Mouse (Mus musculus) Muller cell, postnatal 12 days (primary cell): ENCODE measurements around the gene Abhd11.
"Not testable (repeated sequence)": the region's sequence is repeated elsewhere in the genome, so short reads cannot be mapped to it uniquely, and the experiment has no call there.

Experiments used
- DNase-seq: peaks from one replicate; pipeline ENCODE4 v3.0.0-alpha.2; 2015; ENCODE audit errors: inconsistent ontology term

Abhd11 gene

DNA sequence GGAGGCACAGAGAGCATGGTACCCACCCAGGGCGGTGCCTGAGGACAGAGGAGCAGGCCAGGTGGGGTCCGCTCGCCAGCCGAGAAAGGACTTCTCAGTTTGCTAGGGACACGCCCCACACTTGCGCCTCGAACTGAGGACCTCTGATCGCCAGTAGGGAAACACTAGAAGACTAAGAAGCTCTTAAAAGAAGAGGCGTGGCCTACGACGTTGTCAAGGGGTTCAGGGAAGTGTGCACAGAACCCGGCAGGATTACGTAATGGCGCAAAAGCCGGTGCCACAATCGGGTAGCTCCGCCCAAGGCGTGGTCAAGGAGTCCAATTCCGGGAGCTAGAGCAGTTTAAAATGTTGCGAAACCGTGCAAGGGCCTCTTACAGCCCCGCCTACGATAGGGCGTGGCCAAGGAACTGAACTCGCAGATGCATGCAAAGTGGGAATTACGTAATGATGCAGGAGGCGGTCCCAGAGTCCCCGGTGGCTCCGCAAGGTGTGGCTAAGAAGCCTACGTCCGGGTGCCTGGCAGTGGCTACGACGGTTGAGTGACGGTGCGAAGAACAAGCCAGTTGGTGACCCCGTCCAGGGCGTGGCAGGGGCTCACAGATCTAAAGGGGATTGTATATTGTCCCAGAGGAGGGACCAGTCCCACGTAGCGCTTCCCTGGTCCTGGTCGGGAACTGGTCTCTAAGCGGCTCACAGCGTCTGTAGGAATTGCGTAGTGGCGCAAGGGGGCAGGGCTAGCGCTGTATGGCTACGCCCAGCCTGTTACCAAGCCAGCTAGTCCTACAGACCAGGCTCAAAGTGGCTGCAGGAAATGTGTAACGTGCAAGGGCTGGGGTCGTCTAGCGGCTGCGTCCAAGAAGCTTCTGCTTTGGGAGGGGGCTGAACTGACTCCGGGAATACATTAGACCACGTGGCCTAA is at the start of gene Abhd11:
Gene Abhd11, plus strand, starts transcription at position 482 of the 919 bp plus-strand sequence.
- peak; percentile 100 for DNase-seq

DNA sequence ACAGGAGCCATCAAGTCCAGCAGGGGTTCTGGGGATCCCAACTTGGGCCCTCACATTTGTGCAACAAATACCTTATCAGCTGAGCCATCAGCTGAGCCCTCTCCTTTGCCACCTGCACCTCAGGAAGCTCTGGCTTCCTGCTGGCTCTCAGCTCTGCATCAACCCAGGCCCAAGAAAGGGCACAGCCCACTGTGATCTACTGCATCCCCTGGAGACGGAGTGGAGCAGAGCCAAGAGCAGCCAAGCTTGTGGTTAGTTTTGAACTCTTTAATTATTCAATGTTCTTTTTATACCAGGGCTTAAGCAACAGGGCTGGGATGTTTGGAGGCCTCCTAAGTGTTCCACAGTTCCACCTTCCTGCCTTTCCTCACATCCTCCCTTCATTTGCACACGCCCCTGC is 48.5 kb upstream of the Abhd11 start:
- DNase-seq, result peak; percentile 18

DNA sequence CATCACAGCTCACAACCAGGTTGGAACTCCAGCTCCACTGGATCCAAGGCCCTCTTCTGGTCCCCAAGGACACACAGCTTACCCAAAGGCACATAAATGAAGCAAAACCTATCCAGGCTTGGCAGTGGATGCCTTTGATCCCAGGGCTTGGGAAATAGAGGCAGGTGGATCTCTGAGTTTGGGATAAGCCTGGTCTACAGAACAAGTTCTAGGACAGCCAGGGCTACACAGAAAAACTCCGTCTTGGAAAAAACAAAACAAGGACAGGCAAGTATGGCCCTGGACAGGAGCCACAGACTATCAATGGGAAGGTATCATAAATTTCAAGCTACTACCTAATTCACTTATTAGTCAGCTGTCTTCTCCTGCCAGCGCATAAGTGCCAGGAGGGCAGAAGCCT is 47.4 kb upstream of the Abhd11 start:
- DNase-seq, result no peak

DNA sequence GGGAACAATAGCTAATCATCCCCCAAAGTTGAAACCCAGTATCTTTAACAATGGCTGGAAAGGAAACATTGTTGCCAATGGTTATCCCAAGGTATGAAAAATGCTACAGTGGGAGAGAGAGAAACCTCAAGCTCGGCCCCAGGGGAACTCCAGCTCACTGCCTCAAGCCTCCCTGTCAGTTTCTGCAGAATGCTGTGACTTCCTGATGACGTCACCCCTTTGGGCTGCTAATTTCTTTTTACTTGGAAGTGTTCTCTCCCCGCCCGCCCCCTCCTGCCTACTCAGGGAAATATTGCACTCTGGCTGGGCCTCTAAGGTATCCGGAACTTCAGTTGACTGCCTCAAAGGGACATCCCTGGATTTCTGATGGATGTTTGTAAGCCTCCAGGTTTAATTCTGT is 45.4 kb upstream of the Abhd11 start:
- DNase-seq, result peak; percentile 74

DNA sequence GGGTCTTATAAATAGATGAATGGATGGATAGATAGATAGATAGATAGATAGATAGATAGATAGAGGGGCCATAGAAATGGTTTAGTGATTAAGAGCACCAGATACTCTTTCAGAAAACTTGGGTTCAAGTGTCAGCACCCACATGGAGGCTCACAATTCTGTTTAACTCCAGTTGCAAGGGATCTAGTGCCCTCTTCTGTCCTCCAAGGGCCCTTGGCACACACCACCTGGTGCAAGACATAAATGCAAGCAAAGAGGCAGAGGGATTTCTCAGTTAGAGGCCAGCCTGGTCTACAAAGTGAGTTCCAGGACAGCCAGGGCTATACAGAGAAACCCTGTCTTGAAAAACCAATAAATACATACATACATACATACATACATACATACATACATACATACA is 44.3 kb upstream of the Abhd11 start:
- not testable (repeated sequence) for DNase-seq

DNA sequence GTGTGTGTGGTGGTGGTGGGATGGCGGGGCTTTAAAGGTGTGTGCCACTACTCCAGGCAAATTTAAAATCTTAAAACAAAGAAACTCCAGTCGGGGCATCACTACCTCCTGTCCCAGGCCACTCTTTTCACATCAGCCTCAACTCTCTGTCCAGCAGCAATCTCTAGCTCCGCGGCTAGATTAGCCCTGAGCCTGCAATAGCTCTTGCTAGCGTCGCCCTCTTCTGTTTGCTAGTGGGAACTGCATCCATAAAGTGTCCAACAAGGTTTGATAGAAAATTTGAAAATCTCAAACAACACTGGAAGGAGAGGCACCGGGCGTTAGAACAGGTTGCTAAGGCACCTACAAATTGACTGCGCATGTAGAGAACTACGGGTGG is 43.5 kb upstream of the Abhd11 start:
- DNase-seq, result peak; percentile 49

DNA sequence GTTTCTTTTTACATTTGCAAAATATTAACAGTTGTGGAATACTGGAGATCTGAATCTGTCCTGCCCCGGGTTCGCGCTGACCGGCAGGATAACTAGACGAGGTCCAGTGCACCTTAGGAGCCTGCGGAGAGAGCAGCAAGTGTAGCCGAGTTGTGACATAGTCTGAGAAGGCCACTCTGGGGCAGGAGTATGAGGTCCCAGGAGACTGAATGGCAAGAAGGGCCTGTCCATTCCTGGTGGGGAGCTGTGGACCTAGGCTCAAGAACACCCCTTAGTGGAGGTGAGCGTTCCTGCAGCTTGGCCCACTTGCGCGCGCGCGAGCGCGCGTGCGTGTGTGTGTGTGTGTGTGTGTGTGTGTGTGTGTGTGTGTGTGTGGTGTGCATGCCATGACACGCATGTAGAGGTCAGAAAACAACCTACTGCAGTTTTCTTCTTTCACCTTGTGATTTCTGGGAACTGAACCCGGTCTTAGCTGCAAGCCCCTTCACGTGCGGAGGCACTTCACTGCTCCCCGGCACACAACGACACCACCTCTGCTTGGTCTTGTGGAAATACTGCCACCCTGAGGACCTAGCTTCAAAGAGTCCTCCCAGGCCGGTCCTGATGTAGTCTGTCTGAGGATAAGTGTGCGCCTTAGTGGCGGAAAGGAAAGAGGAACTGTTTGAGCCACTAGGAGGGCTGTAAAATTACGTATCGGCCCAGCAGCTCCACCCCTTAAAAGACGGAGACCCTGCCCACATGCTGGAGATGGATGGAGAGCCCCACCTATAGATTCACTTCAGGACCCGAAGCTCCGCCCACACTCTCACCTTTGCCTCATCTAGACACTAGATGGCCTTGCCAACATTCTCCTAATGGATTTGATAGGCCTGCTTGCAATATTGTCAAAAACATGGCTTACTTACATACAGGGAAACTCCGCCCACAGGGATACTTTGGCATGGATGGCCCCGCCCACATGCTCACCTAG is 42.8 kb upstream of the Abhd11 start:
- peak; percentile 71 for DNase-seq

DNA sequence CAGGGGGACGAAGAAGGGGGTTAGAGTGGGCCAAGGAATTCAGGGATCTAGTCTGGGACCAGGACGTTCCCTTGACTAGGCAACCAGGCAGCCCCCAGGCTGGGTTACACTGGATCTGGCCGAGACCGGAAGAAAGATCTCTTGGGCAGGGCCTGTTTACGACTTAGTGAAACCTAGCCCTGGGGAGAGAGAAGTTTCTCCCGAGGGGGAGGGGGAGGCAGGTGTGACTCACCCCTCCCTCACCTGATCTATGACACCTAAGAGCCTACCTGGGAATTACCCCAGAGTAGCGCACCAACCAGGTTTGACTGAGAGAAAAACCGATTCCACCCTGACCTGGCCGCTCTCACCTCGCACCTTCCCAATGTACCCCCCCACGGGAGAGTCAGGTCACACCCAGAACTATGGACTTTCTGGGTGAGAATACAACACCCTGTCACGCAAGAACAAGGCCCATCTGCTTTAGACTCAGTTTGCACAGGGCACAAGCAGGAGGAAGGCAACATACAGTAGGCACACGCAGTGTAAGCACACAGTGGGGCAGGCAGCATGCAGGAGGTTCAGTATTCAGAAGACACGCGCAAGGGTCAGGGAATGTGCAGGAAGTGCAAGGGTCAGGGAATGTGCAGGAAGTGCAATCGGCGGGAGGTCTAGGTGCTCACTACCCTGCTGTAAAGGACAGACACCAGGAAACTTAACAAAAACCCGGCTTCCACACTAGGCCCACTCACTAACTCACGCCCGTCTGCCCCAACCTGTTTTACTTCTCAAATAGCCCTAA is 41.6 kb upstream of the Abhd11 start:
- DNase-seq, result no peak

DNA sequence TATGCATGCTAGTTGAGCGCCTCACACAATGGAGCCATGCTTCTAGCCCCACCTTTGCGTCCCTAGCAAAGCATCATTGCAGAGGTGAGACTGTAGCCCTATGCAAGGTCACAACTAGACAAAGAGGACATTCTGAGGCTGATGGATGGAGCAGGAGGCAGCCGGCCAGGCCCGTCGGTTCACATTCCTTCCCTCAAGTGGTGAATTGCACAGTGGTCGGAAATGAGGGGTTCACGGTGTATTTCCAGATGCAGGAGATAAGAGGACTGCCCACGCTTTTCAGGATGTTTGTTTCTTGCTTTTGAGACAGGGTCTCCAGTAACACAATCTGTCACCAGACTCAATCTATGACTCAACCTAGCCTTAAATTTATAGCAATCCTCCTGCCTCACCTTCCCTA is 38.3 kb upstream of the Abhd11 start:
- DNase-seq, result no peak

DNA sequence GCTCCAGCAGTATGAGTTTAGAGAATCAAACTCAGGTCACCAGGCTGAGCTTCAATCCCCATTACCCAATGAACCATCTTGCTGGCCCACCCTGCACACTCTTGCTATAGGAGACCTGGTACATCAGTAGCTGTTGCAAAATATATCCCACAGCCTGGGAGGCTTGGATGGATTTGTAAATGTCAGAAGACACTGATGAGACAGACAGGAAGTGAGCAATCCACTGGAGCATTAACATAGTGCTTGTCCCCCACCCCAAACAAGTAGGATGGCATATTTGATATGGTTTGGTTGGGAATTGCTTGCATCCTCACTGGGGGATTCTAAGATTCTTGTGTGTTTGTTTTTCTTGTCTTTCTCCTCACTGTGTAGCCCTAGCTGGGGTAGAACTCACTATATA is 35.9 kb upstream of the Abhd11 start:
- DNase-seq, result no peak

DNA sequence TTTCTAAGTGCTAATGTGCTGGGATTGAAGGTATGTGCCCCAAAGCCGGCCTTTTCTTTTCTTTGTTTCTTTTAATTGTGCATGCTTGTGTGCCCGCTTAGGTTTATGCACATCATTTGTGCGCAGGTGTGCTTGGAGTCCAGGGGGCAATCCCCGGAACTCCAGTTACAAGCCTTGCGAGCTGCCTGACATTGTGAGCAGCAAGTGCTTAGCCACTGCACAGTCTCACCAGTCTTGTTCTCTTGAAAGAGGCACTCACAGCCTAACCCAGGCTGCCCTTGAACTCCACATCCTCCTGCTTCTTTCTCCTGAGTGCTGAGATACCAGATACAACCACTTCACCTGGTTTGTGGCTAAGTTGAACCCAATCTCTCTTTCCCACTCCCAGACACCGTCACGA is 35.4 kb upstream of the Abhd11 start:
- no peak for DNase-seq

DNA sequence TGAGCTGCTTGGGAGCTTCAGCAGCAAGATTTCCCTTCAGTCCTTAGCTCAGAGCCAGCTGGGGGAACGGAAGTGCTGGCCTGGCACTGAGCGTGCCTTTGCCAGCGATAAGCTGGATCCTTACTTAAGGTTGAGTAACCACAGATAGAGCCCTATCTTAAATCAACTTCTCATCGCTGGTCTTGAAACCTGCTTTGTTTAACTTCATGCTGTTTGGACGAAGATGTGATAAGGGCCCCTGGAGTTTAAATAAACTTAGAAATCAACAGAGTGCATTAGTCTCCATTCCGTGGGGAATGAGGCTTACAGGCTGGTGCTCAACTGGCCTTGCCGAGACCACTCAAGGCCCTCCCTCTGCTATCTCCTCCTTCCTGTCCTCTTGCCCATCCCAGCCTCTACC is 34.7 kb upstream of the Abhd11 start:
- DNase-seq, result no peak

DNA sequence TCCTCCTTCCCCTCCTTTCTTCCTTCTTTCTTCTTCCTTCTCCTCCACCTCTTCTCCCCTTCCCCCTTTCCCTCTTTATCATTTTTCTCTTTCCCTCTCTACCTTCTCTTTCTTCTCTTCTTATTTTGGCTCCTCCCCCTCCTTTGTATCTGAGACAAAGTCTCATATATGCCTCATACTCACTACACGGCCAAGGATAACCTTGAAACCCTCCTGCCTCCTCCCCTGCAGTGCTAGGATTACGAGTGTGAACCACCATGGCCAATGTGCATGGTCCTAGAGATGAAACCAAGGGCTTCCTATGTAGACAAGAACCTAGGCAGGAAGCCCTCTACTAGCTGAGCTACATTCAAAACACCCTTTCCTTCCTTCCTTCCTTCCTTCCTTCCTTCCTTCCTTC is 34.0 kb upstream of the Abhd11 start:
- no peak for DNase-seq

DNA sequence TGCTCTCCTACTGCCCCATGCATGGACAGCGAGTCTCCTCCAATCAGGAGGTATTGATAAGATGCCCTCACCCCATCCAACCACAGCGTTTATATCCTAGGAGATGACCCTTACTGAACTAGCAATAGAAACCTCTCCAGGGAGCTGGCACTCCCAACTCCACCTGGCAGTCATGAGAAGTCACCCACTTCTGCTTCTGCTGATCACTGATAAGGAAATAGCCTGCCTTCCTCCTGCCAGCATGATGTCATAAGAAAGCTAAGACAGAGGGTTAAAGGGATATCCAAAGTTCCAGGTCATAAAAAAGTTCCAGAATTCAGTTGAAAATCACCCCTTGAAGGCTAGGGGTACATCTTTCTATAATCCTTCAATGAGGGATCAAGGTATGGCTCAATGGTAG is 32.8 kb upstream of the Abhd11 start:
- no peak for DNase-seq

DNA sequence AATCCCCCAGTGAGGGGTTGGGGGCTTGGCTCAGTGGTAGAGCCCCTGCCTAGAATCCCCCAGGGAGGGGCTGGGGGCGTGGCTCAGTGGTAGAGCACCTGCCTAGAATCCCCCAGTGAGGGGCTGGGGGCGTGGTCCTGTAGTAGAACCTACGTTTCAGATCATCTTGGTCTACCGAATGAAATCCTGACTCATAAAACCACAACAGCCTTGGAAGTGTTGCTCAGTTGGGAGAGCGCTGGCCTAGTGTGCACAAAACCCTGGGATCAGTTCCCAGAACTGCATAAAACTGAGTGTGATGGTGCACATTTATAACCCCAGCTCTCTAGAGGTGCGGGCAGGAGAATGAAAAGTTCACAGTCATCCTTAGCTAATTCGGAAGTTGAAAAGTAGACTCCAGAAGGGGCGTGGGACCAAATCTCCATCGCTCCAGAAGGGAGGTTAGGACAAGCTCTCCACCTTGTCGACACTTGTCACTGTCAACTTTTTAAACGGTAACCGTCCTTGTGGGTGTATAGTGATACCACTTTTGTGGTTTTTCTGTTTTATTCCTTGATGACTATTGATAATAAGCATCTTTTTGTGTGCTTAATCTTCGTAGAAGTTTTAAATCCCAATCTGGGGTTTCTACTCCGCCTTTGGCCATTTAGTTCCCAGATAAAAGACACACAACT is 32.2 kb upstream of the Abhd11 start:
- no peak for DNase-seq

DNA sequence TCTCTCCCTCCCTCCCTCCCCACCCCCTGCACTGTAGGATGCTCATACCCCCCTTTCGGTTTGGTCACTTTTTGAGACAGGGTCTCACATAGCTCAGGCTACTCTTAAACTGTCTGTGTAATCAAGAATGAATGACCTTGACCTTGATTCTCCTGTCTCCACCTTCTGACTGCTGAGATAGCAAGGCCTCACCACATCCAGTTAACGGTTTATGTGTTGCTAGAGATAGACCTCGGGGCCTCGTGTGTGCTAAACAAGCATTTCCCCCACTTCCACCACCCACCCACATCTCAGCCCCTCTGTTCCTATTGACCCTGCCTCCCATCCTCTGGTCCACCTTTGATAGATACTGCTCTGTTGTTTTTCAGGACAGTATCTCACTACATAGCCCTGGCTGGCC is 31.1 kb upstream of the Abhd11 start:
- no peak for DNase-seq

DNA sequence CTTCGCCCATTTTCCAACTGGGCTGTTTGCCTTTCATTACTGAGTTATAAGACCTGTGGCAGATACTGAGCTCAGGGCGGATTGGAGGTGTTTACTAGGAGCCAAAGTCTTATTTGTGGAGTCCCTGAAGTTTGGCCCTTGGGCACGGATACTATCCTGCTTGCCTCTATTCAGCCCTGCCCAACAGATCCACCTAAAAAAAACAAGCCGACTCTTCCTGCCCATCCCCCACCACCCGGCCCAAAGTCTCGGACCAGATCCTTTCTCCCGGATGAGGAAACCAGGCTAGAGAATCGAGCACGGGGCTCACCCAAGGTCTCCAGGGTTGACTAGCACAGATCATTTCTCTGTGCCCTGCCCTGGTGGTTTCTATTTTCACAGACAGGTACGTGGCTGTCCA is 27.8 kb upstream of the Abhd11 start:
- no peak for DNase-seq

DNA sequence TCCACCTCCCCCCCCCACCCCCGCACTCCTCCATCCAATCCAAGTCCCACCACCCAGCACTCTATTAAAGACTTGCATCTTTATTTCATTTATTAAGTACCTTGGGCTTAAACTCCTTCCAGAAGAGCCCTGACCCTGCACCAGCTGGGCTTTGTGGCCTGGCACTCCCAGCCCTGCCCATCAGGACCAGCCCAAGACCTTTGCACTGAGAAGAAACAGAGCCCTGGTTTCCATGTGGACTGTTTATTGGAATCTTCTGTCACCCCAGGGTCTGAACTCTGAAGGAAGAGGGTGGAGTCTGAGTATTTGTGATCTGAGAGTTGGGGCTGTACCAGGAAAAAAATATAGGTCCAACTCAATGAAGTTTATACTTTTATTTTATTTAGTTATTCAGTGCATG is 25.8 kb upstream of the Abhd11 start:
- DNase-seq, result no peak

DNA sequence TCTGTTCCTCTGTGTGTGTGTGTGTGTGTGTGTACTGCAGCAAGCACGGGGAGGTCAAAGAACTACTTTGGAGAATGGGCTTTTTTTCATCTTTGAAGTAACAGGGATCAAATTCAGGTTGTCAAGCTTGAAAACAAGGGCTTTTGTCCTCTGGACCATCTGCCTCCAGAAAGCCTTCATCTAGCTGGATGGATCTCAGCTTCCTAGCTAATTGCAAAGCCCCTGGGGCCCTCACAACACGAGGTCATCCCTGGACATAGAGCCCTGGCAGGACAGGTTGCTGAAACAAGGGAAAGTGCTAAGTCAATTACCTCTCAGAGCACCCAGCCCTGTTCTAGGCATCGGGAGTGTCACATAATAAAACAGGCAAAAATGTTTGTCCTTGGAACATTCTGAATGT is 25.2 kb upstream of the Abhd11 start:
- DNase-seq, result no peak

DNA sequence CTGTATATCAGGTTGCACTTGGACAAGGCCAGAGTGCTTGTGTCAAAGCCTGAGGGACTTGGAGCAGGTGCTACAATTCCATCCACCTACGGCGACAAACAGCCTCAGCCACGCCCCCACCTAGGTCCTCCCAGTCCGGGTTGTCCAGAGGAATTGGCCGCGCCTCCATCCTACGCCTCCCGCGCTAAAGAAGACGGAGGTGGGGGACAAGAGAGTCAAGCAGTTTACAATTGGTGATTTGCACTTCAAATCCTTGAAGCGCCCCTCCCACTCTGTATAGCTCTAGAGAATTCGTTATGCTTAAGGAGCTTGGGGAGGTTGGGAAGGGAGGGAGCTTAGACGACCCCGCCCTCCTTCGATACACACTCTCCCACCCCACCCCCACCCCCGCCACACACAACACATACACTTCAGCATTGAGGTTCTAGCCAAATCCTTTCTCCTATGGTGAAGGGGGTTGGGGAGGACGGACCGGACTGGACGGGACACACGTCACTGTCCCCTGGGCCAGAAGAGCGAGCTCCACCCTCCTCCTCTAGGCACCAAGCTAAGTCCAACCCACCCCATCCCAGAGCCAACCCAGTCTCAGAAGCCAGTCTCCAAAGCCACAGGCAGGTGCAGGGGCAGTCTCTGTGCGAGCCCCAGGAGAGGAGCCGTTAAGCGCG is 23.2 kb upstream of the Abhd11 start, which contains the start of gene Cldn3:
Gene Cldn3, plus strand, starts transcription at position 582 of the 665 bp plus-strand sequence.
- peak; percentile 40 for DNase-seq
